Mouse (Mus musculus) cerebellum, adult (tissue): Measurements from ENCODE around the gene Cntnap5b.

Source experiments
- ATAC-seq: cut with Nextera tagmentation; 2 replicates; pipeline ENCODE4 v1.9.2; 2017; ENCODE audit warnings: mild to moderate bottlenecking, moderate library complexity, mixed read lengths; ENCODE audit not compliant: insufficient number of reproducible peaks, low FRiP score, low TSS enrichment

The Cntnap5b gene

DNA sequence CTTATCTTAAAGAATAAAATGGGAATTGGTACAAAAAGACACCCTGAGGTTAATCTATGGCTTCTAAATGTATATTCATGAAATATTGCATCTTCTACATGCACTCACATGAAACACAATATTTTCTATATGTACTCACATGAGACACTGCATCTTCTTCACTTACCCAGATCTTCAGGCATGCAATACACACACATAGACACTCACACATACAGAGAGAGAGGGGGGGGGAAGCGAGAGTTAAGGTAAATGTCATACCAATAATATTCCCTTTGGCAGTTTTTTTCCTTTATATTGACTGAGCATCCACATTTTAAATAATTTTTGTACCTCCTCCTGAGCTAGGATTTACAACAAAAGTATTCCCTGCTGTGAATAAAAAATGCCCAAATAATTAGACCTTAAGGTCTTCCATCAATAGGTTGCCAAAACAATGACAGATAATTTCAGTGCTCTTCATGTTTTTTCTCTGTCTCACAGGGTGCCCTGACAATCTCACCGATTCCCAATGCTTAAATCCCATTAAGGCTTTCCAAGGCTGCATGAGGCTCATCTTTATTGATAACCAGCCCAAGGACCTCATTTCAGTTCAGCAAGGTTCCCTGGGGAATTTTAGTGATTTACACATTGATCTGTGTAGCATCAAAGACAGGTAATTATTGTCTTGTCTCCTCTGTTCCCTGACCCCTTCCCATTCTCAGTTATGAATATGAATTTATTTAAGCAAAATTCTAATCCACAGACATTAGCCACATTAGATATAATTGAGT, 391.2 kb downstream of the Cntnap5b start:
- no peak for ATAC-seq

DNA sequence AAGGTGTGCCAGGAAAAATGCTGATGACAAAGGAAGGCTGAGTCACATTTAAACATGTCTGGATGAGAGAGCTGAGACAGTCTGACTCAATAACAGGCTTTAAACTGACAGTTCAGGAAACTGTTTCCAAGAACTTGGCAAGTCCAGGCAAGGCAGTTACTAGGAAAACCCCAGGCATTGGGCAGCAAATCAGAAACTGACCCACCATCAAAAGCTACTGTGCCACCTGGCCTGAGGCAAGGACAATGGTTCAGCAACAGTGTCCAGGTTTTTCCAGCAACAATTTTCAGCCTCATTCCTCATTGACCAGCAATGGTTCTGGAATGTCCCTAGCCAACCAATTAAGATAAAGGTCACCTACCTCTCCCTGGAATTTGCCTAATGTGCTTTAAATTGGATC, 399.0 kb downstream of the Cntnap5b start:
- ATAC-seq = no peak

- ATAC-seq = 0 out of 2 replicates have a peak, but pooled peaks have one; percentile 56
These were observed 407.5 kb downstream of the Cntnap5b start for GRCm38 (mm10) chr1:100180050-100180449.

GRCm38 (mm10) chr1:100231980-100232608, 459.5 kb downstream of the Cntnap5b start:
- ATAC-seq = no peak

DNA sequence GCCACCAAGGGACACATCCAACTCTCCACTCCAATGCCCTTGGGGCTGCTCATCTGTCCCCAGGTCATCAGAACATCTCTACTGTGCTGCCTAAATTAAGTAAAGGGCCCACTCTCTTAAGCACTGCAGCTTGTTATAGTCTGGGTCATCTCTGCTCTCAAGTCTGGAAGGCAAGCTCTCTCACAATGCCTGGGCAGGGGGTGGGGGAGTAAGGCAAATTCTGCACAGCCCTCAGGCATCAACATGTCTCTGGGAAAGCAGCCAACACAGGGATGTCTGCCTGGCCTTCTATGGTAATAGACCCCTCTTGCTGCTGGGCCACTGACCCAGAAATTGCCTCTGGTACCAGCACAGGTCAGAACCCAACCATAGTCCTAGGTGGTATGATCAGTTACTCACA, 479.4 kb downstream of the Cntnap5b start:
- no peak for ATAC-seq

GRCm38 (mm10) chr1:100310687-100311086, 538.1 kb downstream of the Cntnap5b start:
- ATAC-seq = no peak

DNA sequence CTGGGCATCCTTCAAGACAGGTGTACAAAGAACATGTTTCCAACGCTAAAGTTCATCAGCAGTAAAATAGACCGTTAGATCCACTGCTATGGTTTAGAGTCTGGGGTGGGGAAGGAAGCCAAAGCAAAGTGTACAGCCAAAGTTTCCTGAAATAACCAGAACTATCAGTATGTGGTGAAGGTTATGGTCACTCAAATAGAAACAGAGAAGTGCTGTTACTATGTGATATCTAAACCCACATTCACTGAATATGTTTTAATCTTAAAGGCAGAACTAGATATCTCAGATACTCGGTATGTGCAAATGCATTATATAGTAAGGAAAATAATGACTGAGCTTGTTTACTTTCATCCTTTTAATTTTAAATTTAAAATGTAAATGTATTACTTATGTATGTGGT, 558.5 kb downstream of the Cntnap5b start:
- ATAC-seq = no peak

- ATAC-seq = no peak
These were observed 597.0 kb downstream of the Cntnap5b start for GRCm38 (mm10) chr1:100369415-100370113.

GRCm38 (mm10) chr1:100386252-100386651, 613.7 kb downstream of the Cntnap5b start:
- no peak for ATAC-seq

- ATAC-seq = no peak
These were observed 621.5 kb downstream of the Cntnap5b start for GRCm38 (mm10) chr1:100394034-100394433.

GRCm38 (mm10) chr1:100416658-100417224, 644.2 kb downstream of the Cntnap5b start:
- no peak for ATAC-seq

- no peak for ATAC-seq
These were observed 657.6 kb downstream of the Cntnap5b start for GRCm38 (mm10) chr1:100430038-100430774.

GRCm38 (mm10) chr1:100463877-100464276, 691.3 kb downstream of the Cntnap5b start:
- ATAC-seq = no peak

GRCm38 (mm10) chr1:100465226-100465625, 692.7 kb downstream of the Cntnap5b start:
- no peak for ATAC-seq

DNA sequence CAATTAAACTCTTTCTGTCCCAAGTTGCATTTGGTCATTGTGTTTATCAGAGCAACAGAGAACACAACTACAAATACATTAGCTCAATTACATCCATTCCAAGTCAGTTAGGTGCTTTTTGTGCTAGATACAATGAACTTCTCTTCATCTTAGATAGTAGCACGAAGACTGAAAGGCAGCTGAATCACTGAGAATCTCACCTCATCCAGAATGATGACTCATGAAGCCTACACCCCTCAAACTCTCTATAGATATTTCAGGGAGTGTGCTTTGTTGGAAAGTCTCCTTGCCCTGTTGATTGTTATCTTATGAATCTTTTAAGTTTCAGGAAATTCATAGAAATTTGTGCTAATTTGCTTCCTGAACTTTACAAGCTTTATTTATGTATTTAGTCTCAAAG, 695.0 kb downstream of the Cntnap5b start:
- no peak for ATAC-seq

DNA sequence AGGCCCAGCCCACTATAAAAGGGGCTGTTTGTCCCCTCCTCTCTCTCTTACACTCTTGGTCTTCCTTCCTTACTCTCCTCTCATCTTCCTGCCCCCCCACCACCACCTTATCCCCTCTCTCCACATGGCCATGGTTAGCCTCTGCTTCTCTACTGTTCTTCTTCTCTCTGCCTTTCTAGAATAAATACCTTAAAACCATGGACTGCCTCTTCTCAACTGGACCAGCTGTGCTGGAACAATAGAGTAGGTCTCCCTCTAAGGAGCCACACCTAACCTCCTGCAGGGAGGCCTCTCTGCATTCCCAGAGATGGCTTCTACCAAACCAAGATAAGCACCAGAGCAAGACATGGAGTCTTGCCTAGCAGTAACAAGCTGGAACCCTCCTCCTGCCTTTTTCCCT, 737.3 kb downstream of the Cntnap5b start:
- ATAC-seq = no peak
